Mouse (Mus musculus) liver, adult 2 months (tissue): ENCODE data around the gene Wbp2.

Experiments
- CTCF ChIP-seq: fragments of 200-500 bp; IDR thresholded peaks from 2 replicates; pipeline ENCODE4 v1.5.1; 2011; ENCODE audit warnings: low read depth, low read length, control low read depth
- POLR2A ChIP-seq: fragments of 200-500 bp; IDR thresholded peaks from 2 replicates; pipeline ENCODE4 v1.6.1; 2011; ENCODE audit warnings: low read length, control low read depth; ENCODE audit not compliant: insufficient read depth; ENCODE audit errors: extremely low read depth

DNA sequence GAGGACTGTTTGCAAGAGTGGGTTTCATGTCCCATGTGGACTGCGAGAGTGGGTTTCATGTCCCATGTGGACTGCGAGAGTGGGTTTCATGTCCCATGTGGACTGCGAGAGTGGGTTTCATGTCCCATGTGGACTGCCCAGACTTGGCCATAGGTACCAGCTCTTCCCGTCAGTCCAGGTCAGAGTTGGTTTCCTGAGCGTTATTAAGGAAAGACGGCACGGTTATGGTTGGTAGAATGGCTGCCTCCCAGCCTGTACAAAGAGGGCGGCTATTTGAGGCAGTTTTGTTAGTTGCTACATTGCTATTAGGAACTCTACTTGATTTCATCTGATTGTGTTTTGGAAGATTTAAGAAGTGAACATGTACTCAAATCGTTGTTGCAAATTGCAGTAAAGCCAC is 49.0 kb downstream of the Wbp2 start:
- TF ChIP-seq POLR2A: no peak
- no peak for TF ChIP-seq CTCF
